Mouse (Mus musculus) brain, embryonic 14.5 days (tissue): ENCODE measurements around the gene Gm29797.

Experiments
- CTCF ChIP-seq: fragments of 200-500 bp; IDR thresholded peaks from 2 replicates; pipeline ENCODE4 v1.5.1; 2012; ENCODE audit warnings: inconsistent platforms, mild to moderate bottlenecking, moderate library complexity, borderline replicate concordance; ENCODE audit not compliant: insufficient read depth, insufficient read length; ENCODE audit errors: extremely low read depth
- POLR2A ChIP-seq: fragments of 200-500 bp; IDR thresholded peaks from 2 replicates; pipeline ENCODE4 v1.6.1; 2012; ENCODE audit warnings: mild to moderate bottlenecking, inconsistent platforms, borderline replicate concordance; ENCODE audit not compliant: poor library complexity, insufficient read depth, insufficient read length, severe bottlenecking; ENCODE audit errors: extremely low read depth

GRCm38 (mm10) chr2:181677096-181677754 is 20.4 kb downstream of the Gm29797 start:
- TF ChIP-seq CTCF, result no peak
- TF ChIP-seq POLR2A, result no peak
